Mouse (Mus musculus): ENCODE measurements around the gene Nlrp4a. TPM values are rescaled to one million over a fixed set of nuclear protein-coding genes. Genes with fewer than 3 reads are reported as not detected.
"Not testable (repeated sequence)": the region's sequence is repeated elsewhere in the genome, so short reads cannot be mapped to it uniquely, and the experiment has no call there.

Nlrp4a gene
- not detected in 2 replicates for polyA plus RNA-seq (2016; fragmentation: Nextera tagmentation; extraction: Ambion mirVana)

DNA sequence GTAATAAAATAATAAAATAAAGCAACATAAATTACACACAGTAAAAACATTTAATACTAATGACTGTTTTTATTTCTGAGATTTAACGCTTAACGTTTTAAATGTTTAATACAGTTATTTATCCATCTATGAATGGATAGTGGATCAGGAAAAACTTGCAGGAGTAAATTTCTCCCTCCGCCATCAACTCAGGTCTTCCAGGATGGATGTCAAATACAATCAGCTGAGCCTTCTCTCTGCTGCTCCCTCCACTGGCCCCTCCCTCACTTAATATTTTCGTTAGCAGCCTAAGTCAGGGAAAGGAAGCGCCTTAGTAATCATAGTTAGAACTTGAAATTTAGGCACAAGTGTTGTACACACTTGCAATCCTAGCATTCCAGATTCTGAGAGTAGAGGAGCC is at the start of gene Nlrp4a:
Gene Nlrp4a (plus strand): TSS at position 301 of the 400 bp plus-strand sequence.
- no peaks in the 10 kb centered on the region for H3K4me1 ChIP-seq
- no peaks in the 10 kb centered on the region for H3K36me3 ChIP-seq
- H3K27me3 ChIP-seq (ENCODE audit: insufficient read depth, poor library complexity, severe bottlenecking), result no peaks in the 10 kb centered on the region
- H3K27ac ChIP-seq, result no peak within 1 kb of the TSS
- no peak for DNase-seq (ENCODE audit: low spot score)
- 76% methylated on average over 5 of the region's 5 CpGs for WGBS
- H3K9me3 ChIP-seq, result no peaks in the 10 kb centered on the region
- H3K4me3 ChIP-seq, result no peak within 1 kb of the TSS

DNA sequence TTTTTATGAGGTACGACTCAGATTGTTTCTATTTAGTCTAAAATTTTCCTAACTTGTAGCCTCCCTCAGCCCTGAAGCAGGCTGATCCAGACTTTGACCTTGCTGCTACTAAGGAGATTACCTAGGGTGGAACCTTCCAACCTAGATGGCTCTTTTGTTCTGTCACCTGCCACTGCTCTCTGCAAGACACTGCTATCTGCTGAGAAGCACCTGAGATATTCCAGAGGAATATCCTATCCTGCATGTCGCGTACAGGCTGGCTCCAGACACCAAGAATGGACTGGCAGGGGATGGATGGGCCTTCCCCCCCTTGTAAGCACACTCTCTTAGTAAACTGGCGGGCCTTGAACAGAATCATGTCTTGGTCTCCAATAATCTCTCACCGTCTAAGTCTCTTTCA is 48.2 kb upstream of the Nlrp4a start:
- not testable (repeated sequence) for H3K36me3 ChIP-seq; H3K9me3 ChIP-seq; DNase-seq (ENCODE audit: low spot score); H3K27ac ChIP-seq; H3K27me3 ChIP-seq (ENCODE audit: insufficient read depth, poor library complexity, severe bottlenecking); H3K4me1 ChIP-seq; H3K4me3 ChIP-seq
- WGBS, result 70% methylated on average over 5 of the region's 5 CpGs

DNA sequence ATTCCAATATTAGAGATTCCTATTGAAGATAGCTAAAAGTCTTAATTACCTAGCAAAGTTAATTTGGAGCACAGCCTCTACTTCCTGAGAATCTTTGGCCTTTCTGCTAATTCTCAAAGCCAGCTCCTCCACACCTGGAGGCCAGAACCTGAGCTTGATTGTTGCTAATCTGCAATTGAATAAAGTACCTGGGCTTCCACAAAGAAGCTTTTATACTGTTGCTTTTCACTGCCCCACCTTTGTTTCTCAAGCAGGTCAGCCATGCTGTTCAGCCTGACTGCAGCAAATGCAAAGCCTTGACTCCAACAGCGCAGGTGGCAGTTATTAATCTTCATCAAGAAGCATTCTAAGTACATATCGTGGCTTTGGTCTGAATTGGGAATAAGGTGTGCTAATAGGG is 43.8 kb upstream of the Nlrp4a start:
- not testable (repeated sequence) for H3K4me1 ChIP-seq; H3K4me3 ChIP-seq; H3K36me3 ChIP-seq; H3K27me3 ChIP-seq (ENCODE audit: insufficient read depth, poor library complexity, severe bottlenecking); H3K9me3 ChIP-seq; H3K27ac ChIP-seq; DNase-seq (ENCODE audit: low spot score)
- WGBS, result 78% methylated on average over 2 of the region's 2 CpGs

DNA sequence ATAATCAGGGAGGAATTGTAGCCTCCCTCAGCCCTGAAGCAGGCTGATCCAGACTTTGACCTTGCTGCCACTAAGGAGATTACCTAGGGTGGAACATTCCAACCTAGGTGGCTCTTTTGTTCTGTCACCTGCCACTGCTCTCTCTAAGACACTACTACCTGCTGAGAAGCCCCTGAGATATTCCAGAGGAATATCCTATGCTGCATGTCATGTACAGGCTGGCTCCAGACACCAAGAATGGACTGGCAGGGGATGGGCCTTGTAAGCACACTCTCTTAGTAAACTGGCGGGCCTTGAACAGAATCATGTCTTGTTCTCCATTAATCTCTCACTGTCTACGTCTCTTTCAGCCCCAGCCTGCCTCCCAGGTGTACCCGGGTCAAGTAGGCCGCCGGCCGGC is 43.1 kb upstream of the Nlrp4a start:
- H3K9me3 ChIP-seq; DNase-seq (ENCODE audit: low spot score); H3K4me3 ChIP-seq; H3K36me3 ChIP-seq; H3K27ac ChIP-seq; H3K27me3 ChIP-seq (ENCODE audit: insufficient read depth, poor library complexity, severe bottlenecking); H3K4me1 ChIP-seq: not testable (repeated sequence)
- 83% methylated on average over 6 of the region's 6 CpGs for WGBS

DNA sequence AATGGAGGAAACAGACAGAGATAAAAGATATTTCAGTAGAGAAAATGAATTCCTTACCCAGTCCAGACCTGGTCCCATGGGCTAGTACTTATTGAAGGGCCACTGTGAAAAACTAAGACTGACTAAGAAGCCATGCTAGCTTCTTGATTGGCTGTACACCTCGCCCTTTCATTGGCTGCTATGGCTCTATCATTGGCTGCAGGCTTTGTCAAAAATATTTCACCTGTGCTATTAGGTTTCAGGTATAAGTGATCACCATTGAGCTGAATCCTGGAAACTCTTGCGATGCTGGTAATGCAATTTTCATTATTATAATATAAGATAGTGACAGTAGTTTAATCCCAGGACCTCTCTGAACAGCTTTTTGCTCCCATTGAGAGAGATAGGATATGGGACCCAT is 31.3 kb upstream of the Nlrp4a start, which contains the start of gene Nlrp9c:
Gene Nlrp9c (minus strand): TSS at position 101 of the 400 bp plus-strand sequence.
- 66% methylated on average over 2 of the region's 2 CpGs for WGBS
- H3K27me3 ChIP-seq (ENCODE audit: insufficient read depth, poor library complexity, severe bottlenecking); H3K9me3 ChIP-seq; DNase-seq (ENCODE audit: low spot score); H3K27ac ChIP-seq; H3K4me1 ChIP-seq; H3K4me3 ChIP-seq; H3K36me3 ChIP-seq: not testable (repeated sequence)

DNA sequence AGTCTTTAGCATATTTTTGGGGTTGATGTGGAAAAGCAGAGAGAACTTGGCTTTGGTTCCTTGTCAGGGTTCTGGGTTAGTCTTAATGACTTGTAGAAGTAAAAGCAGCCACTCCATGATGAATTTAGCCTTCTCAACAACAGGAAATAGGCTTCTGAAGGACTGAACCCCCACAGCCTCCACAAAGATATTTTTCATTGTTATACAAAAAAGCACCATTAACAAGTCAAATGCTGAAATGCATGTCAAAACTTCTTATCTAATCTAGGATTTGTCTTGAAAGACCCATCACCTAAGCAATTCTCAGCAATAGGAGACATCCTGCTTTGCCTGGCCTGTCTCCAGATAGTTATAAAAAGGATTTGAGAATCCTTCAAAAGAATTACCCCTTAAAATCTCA is 41.8 kb downstream of the Nlrp4a start:
- no peaks in the 10 kb centered on the region for H3K27me3 ChIP-seq (ENCODE audit: insufficient read depth, poor library complexity, severe bottlenecking)
- no peaks in the 10 kb centered on the region for H3K36me3 ChIP-seq
- H3K4me1 ChIP-seq, result no peaks in the 10 kb centered on the region
- no peak overlapping the region for H3K27ac ChIP-seq
- no peak for DNase-seq (ENCODE audit: low spot score)
- no peak overlapping the region for H3K4me3 ChIP-seq
- H3K9me3 ChIP-seq, result peaks cover 8% of the 10 kb centered on the region

DNA sequence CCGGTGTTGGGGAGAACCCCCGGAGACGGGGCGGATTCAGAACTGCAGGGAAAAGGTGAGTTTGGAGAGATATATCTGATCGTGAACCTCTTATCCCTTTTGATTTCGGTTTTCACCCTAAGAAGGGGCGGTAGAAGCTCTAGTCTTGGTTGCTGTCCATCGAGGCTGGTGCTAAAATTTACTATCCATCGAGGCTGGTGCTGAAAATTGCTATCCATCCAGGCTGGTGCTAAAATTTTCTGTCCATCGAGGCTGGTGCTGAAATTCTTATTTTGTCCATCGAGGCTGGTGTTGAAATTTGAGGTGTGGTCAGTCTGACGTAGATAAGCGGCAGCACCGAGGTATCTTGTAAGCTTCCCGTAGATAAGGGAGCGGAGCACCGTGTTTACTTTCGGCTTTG is 54.6 kb downstream of the Nlrp4a start:
- not testable (repeated sequence) for H3K9me3 ChIP-seq; DNase-seq (ENCODE audit: low spot score); H3K27ac ChIP-seq; H3K27me3 ChIP-seq (ENCODE audit: insufficient read depth, poor library complexity, severe bottlenecking); H3K36me3 ChIP-seq; H3K4me3 ChIP-seq; H3K4me1 ChIP-seq
- WGBS, result 75% methylated on average over 18 of the region's 18 CpGs

Other genes with a start within 250 kb of the Nlrp4a start
- not detected in 2 replicates for gene Vmn1r184, start 174.8 kb upstream of the Nlrp4a start, polyA plus RNA-seq (2016; fragmentation: Nextera tagmentation; extraction: Ambion mirVana)
- gene Cyp2a4, start 127.9 kb upstream of the Nlrp4a start, polyA plus RNA-seq (2016; fragmentation: Nextera tagmentation; extraction: Ambion mirVana), result not detected in 2 replicates
- not detected in 2 replicates for gene Nlrp9c, start 31.4 kb upstream of the Nlrp4a start, polyA plus RNA-seq (2016; fragmentation: Nextera tagmentation; extraction: Ambion mirVana)
- gene Nlrp9a, start 99.9 kb downstream of the Nlrp4a start, polyA plus RNA-seq (2016; fragmentation: Nextera tagmentation; extraction: Ambion mirVana), result not detected in 2 replicates
- not detected in 2 replicates for gene Vmn1r185, start 183.4 kb downstream of the Nlrp4a start, polyA plus RNA-seq (2016; fragmentation: Nextera tagmentation; extraction: Ambion mirVana)

All from heart, embryonic 10.5 days (tissue).